Mouse (Mus musculus) regulatory T cell (primary cell): ENCODE results near the gene Kif3a.

Experiments used
- in situ Hi-C: fragments of 300-600 bp; cut with MboI, MseI; formaldehyde crosslinking; loops from one replicate; pipeline ENCODE4 v1.15.1; 2025; ENCODE audit warnings: high pct_unique_total_duplicates

Kif3a gene

GRCm38 (mm10) chr11:53642744-53643279, 75.6 kb downstream of the Kif3a start:
- in situ Hi-C loops = no loop called here

- in situ Hi-C loops = no loop called here
Measured at GRCm38 (mm10) chr11:53644017-53644416, 76.8 kb downstream of the Kif3a start.

- in situ Hi-C loops = no loop called here
Measured at GRCm38 (mm10) chr11:53651441-53651840, 84.3 kb downstream of the Kif3a start.
